Mouse (Mus musculus) ovary, postnatal 10 days (tissue): ENCODE measurements at regions not wholly inside any gene's neighbourhood (a gene's known extent, or its start where the extent isn't known, plus 50 kb on each side); places are given as distances from the start of the nearest gene placed in this dataset.

Experiments
- DNase-seq: peaks from one replicate; pipeline ENCODE4 v3.0.0; 2022; ENCODE audit warnings: low spot score

- no peak for DNase-seq
Measured at GRCm38 (mm10) chr9:116281654-116282053, 106.5 kb upstream of the Tgfbr2 start.

DNA sequence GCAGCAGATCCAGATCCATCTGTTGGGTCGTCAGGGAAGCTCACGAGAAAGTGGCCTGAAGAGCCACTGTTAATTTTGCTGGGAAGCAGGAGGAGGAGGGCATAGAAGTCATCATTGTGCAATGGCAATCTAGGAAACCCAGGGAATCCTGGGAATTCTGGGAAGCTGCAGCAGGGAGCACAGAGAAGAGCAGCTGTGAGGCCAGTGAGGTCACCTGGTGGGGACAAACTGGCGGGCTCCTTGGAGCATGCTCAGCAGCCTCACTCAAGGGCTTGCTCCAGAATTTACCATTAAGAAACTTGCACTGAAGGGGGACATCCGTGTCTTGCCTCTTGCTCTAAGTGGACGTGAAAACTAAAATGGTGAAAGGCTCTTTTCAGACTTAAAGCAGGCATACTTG is 105.0 kb upstream of the Tgfbr2 start:
- no peak for DNase-seq

DNA sequence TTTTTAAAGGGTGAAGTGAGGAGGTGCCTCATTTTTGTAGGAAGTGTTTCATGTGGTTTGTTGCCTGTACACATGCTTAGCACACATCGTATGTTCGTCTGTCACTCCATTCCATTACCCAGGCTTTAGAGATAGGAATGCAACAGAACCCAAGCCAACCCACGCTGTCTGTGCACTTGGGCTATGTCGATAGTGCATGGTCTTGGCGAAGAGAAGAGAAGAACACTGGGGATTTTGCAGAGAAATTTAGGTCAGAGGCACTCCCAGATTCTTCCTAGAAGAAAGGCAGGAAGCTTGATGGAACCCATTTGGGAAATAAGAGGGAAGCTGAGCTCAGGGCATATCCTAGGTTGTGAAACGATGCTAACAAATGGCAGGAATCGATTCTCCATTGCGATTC is 103.7 kb upstream of the Tgfbr2 start:
- DNase-seq, result no peak

DNA sequence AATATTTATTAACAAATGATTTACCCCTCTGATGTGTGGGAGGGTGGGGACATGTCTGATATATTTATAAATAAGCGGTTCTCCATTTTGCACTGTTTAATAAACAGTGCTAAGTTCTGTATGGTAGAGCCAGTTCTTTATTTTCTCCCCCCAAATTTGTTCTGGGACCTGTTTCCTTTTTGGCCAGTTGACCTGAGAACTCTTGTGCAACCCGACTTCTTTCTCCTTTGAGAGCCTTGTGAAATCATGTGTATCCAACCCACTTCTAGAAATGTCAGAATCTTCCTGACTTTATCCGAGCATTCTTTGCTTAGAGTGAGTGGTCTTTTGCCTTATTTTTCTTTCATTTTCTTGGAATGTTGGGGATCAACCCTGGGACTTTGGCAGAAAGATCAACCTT is 102.6 kb upstream of the Tgfbr2 start:
- DNase-seq, result no peak

- DNase-seq, result no peak
Measured at GRCm38 (mm10) chr9:116276141-116276540, 101.0 kb upstream of the Tgfbr2 start.

DNA sequence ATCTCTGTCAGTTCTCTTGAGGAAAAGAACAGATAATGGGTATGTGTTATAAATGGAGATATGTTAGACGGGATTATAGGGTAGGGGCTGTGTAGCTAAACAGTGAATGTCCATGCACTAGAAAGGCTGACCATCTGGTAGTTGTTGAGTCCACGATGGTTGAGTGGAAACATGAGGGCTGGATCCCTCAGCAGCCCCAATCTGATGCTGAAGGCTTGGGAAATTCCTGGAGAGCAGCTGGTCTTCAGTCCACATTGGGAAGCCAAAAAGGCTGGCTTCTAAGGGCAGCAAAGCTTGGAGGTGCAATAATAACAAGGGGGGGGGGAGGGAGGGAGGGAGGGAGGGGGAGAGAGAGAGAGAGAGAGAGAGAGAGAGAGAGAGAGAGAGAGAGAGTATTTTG is 97.3 kb upstream of the Tgfbr2 start:
- DNase-seq, result no peak

DNA sequence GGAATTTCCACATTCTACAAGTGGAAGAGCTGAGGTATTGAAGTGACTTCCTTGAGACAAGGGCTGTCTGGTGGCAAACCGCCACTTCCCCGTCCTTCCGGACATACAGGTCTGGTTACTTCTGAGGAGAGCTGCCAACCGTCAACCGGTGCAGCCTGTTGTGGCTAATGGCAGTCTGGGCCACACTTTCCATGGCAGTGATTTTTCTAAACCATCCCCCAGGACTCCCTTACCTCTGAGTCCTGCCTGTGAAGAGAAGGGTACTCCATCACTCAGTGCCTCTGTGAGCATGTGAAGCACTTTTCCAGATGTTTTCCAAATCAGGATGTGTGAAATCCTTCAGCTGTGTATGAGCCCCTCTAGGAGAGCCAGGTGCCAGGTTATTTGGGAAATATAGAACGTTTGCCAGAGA is 95.3 kb upstream of the Tgfbr2 start:
- peak; percentile 32 for DNase-seq

DNA sequence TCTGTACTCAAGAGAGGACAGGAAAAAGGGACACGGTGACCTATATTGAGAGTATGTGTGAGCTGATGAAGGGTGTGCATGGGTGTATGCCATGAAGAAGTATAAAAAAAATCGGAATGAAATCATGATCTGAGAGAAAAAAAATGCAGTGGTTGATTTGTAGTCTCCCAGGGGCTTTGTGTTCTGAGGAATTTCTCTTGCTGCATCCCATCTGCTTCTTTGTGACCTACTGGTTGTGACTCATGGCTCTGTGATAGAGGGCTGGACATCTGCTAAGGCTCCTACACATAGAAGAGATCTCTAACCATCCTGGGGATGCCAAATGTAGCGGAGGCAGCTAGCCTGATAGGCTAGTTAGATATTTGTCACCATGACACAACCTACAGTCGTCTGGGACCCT is 92.3 kb upstream of the Tgfbr2 start:
- no peak for DNase-seq

- DNase-seq, result no peak
Measured at GRCm38 (mm10) chr9:116263833-116264232, 88.7 kb upstream of the Tgfbr2 start.

DNA sequence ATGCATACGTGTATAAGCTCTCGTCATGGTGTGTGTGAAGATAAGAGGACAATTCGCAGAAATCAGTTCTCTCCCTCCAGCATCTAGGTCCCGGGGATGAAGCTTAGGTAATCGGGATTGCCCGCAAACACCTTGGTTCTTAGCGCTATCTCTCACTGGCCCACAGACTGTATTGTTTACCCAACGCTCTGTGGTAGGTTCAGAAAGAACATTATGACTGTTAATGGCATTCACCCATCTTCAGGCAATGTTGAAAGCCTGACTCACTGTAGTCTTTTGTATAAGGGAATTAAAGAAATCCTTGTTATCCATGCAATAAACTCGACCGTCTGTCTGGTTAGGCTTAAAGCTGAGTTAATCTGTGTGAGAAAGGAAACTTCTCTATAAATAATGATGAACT is 84.4 kb upstream of the Tgfbr2 start:
- DNase-seq, result no peak

DNA sequence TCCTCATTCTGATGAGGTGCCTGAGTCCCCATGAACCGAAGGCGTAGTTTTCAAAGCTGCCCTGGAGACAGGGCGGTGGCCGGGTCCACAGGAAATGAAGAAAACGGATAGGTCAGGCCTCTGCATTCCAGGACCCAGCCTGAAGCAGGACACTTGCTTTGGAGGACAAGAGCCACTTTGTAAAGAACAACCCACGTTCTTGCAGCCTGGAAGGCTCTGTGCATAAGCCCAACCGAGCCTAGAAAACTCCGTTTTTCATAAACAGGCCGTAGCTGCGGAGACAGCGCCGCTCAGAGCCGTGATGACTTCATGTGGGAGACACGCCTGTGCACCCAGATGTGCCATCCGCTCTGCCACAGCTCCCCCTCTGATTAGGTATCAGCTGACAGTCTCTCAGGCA is 78.4 kb upstream of the Tgfbr2 start:
- DNase-seq, result no peak

- no peak for DNase-seq
Measured at GRCm38 (mm10) chr9:116252788-116253187, 77.6 kb upstream of the Tgfbr2 start.

GRCm38 (mm10) chr9:116249791-116250190 is 74.6 kb upstream of the Tgfbr2 start:
- DNase-seq, result no peak

DNA sequence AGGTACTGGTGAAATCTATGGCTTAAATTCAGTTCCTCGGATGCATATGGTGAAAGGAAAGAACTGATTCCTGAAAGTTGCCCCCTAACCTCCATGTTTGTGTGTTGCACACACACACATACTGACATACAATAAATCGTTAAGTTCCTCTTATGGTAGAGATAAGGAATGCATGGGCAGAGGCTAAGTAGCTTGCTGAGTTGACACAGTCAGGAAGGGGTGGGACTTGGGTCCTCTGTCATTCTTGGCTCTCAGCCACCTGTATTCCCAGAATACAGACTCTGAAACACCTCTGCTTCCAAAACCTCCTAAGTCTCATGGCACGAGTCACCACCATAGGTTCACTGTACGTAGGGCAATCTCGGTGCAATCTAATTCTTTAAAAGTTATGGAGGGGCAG is 70.0 kb upstream of the Tgfbr2 start:
- no peak for DNase-seq

DNA sequence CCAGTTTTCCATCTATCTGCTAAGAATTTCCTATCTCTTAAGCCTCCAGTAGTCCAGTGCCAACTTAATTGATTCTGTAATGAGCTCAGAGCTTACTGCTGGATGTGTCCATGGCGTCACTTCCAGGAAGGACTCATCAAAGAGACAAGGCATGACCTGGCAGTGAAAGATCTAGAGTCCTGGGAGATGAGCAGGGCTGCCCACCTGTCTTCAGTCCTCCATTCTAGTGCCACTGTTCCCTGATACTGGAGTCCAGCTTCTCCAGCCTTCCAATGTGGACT is 69.4 kb upstream of the Tgfbr2 start:
- no peak for DNase-seq

DNA sequence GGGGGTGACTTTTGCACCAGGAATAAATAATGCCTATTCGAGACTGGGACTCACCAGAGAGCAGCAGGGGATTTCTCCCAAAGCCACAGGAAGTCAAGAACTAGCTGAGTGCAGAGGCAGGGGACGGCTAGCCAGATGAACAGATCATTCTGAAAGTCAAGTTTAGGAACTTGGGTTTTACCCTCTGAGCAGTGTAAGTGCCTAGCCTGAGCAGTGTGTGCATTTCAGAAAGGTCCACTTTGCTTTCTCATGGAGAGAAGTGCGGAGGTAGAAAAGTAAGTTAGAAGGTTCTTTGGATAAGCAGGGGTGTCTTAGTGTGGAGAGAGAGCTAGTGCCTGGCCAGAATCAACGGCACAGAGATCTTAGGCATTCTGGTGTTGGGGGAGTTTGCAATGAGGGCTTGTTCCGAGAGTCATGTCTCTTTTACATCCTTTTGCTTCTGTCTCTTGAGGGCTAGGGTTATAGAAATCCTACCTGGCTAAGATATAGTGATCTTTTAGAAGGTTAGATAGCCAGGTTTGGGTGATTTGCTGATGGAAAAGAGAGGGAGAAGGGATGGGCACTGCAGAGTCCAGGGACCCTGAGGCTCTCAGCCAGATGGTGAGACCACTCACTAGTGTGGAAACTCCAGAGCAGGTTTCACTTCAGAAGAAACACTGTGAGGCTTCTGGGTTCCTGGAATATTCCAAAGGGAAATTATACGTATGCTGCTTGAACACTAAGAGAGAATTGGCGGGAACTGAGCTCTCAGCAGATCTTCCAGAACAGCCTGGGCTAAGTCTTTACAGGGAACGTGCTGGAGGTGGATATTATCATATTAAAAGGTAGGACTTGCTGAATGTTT is 68.8 kb upstream of the Tgfbr2 start:
- no peak for DNase-seq

GRCm38 (mm10) chr9:116241933-116242526 is 66.9 kb upstream of the Tgfbr2 start:
- no peak for DNase-seq

DNA sequence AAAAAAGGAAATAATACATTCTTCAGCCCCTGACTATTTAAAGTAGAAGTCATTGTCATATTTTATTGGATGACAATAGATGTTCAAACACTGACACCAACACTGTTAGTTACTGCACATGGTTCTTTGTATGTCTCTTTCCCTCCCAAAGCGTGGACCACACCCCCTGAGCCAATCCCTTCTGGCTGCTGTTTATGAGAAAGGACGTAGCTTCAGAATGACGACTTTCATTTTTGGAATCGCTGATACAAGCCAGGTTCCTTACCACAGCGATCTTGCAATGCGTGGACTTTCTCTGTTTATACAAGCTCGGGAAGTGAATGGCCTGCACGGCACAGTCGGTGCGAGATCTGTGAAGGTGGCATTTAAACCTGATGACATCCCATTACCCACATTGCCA is 66.1 kb upstream of the Tgfbr2 start:
- DNase-seq, result no peak

- no peak for DNase-seq
Measured at GRCm38 (mm10) chr9:116236836-116237235, 61.7 kb upstream of the Tgfbr2 start.

DNA sequence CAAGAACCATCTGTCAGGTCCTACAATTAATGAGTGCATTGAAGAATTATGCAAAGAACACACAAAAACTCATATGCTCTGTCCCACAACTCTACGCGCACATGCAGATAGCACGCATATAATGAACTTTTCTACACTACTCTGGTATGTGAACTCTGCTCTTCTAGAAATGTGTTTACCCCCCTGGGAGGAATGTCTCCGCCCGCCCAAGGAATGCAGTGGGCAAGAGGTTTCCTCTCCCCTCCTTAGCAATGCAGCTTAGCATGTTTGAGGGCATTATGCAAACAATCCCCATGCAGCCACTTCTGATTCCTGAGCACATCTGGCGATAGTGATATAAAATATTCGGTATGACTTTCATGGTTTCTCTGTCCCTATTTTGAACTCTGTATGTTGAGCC is 59.0 kb upstream of the Tgfbr2 start:
- DNase-seq, result no peak

- no peak for DNase-seq
Measured at GRCm38 (mm10) chr9:116232386-116232785, 57.2 kb upstream of the Tgfbr2 start.

GRCm38 (mm10) chr9:116231351-116232311 is 56.5 kb upstream of the Tgfbr2 start:
- no peak for DNase-seq

DNA sequence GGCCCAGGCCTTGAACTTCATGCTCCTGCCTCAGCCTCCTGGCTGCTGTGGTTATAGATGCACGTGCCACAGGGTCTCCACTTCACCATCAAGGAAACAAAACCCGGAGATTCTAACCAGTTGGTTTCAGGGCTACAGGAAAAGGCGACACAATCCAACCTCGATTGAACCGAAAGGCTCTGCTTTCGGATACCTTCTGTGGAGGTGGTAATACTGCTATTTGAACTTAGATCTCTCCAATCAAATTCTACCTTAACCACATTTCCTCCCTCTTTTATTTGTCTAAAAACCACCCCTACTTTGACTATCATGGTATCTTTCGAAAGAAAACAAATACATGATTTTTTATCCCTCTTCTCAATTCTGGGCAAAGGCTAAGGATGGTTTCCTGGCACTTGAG is 55.2 kb upstream of the Tgfbr2 start:
- DNase-seq, result no peak
